Mouse (Mus musculus) liver, embryonic 14.5 days (tissue): ENCODE measurements around the gene Elmsan1. TPM values are rescaled to one million over a fixed set of nuclear protein-coding genes. Genes with fewer than 3 reads are reported as not detected.

ENCODE experiments used
- ATAC-seq: fragments of 200-750 bp; cut with Nextera tagmentation; 2 replicates; pipeline ENCODE4 v1.8.0; 2017; ENCODE audit warnings: moderate number of reproducible peaks, mild to moderate bottlenecking, moderate library complexity; ENCODE audit not compliant: insufficient read depth
- DNase-seq, 3 experiments: peaks; one replicate each; pipeline ENCODE4 v3.0.0-alpha.2; 2012 to 2013; ENCODE audit warnings: low read depth in 3 of 3, low spot score in 3 of 3
- H3K27ac ChIP-seq: fragments of 300-500 bp; sonication (generic); 2 replicates; pipeline ENCODE4 v1.5.1; 2014; ENCODE audit warnings: moderate library complexity, mild to moderate bottlenecking, control low read depth, inconsistent platforms
- H3K27me3 ChIP-seq: fragments of 300-500 bp; sonication (generic); 2 replicates; pipeline ENCODE4 v1.6.1; 2014; ENCODE audit warnings: mild to moderate bottlenecking, low read length, moderate library complexity; ENCODE audit not compliant: control insufficient read depth, insufficient read depth
- H3K36me3 ChIP-seq: fragments of 300-500 bp; sonication (generic); replicated peaks from 2 replicates; pipeline ENCODE4 v1.6.1; 2014; ENCODE audit warnings: low read depth; ENCODE audit not compliant: control insufficient read depth, insufficient read depth
- H3K4me1 ChIP-seq, 2 experiments: fragments of 200-500 bp in 1 of 2; fragments of 300-500 bp in 1 of 2; sonication (generic) in 1 of 2; replicated peaks; 2 replicates each; pipeline ENCODE4 v1.6.1; 2012 to 2014; ENCODE audit warnings: antibody characterized with exemption in 1 of 2, inconsistent platforms in 1 of 2, low read length in 1 of 2; ENCODE audit not compliant: control insufficient read depth in 2 of 2, insufficient read depth in 2 of 2
- H3K4me2 ChIP-seq: fragments of 300-500 bp; sonication (generic); 2 replicates; pipeline ENCODE4 v1.6.1; 2014; ENCODE audit warnings: low read depth, mild to moderate bottlenecking, control low read depth, moderate library complexity
- H3K4me3 ChIP-seq, 2 experiments: fragments of 200-500 bp in 1 of 2; fragments of 300-500 bp in 1 of 2; sonication (generic) in 1 of 2; 2 replicates each; pipeline ENCODE4 v1.5.1; 2012 to 2014; ENCODE audit warnings: low read depth in 2 of 2, low read length in 2 of 2, mild to moderate bottlenecking in 2 of 2, control low read depth in 1 of 2, inconsistent platforms in 1 of 2, moderate library complexity in 1 of 2; ENCODE audit not compliant: insufficient read depth in 1 of 2
- H3K9ac ChIP-seq: fragments of 300-500 bp; sonication (generic); replicated peaks from 2 replicates; pipeline ENCODE4 v1.6.1; 2014; ENCODE audit warnings: mild to moderate bottlenecking, control low read depth, moderate library complexity
- H3K9me3 ChIP-seq: fragments of 300-500 bp; sonication (generic); 2 replicates; pipeline ENCODE4 v1.6.1; 2016; ENCODE audit warnings: low read length, mixed read lengths; ENCODE audit not compliant: control insufficient read depth
- CTCF ChIP-seq: IDR thresholded peaks from 2 replicates; pipeline ENCODE4 v1.5.1; 2016; ENCODE audit warnings: antibody characterized with exemption, low read depth, control low read depth
- EP300 ChIP-seq: IDR thresholded peaks from 2 replicates; pipeline ENCODE4 v1.6.1; 2016; ENCODE audit warnings: antibody characterized with exemption, low read depth
- WGBS: fragments of 180-500 bp; shearing (Covaris S2); extraction: QIAGEN DNeasy Blood & Tissue Kit; methylation state at CpG from one replicate; pipeline ENCODE4 v1.1.7; 2014; ENCODE audit not compliant: insufficient replicate concordance; 5-methylcytosine and 5-hydroxymethylcytosine counted together
- polyA plus RNA-seq, 2 experiments: library from polyadenylated mRNA; depleted of rRNA in 1 of 2; stranded (reverse) in 1 of 2; unstranded in 1 of 2; fragments of >200 nt; fragmentation: Nextera tagmentation in 1 of 2; extraction: Ambion mirVana in 1 of 2; gene quantifications; 2 replicates each; pipeline versions ENCODE4 v1.2.1 to v1.2.3; 2012 to 2014

Elmsan1 gene
- polyA plus RNA-seq, 2 experiments = 4.3 to 4.5 TPM

- H3K36me3 ChIP-seq = peaks cover 40% of the 10 kb centered on the region
- no peak overlapping the region for H3K4me3 ChIP-seq
- no peak overlapping the region for H3K9ac ChIP-seq
- H3K4me1 ChIP-seq = peaks cover 13 to 17% of the 10 kb centered on the region in 2 experiments
- no peak for TF ChIP-seq CTCF
- no peak for TF ChIP-seq EP300
- DNase-seq (no peak), ATAC-seq (no peak)
- no peak overlapping the region for H3K27ac ChIP-seq
- H3K4me2 ChIP-seq = no peak overlapping the region
- 81% methylated on average over 10 of the region's 10 CpGs for WGBS
- no peaks in the 10 kb centered on the region for H3K9me3 ChIP-seq
- no peaks in the 10 kb centered on the region for H3K27me3 ChIP-seq
Measured at GRCm38 (mm10) chr12:84170610-84171009, 48.1 kb downstream of the Elmsan1 start.

- no peak overlapping the region for H3K27ac ChIP-seq
- H3K27me3 ChIP-seq = no peaks in the 10 kb centered on the region
- no peak overlapping the region for H3K4me2 ChIP-seq
- H3K4me3 ChIP-seq = no peak overlapping the region
- DNase-seq (no peak), ATAC-seq (no peak)
- H3K9me3 ChIP-seq = no peaks in the 10 kb centered on the region
- H3K9ac ChIP-seq = no peak overlapping the region
- H3K4me1 ChIP-seq = peaks cover 13% of the 10 kb centered on the region in 2 experiments
- no peak for TF ChIP-seq EP300
- no peak for TF ChIP-seq CTCF
- peaks cover 30% of the 10 kb centered on the region for H3K36me3 ChIP-seq
- WGBS = 52% methylated on average over 8 of the region's 8 CpGs
Measured at GRCm38 (mm10) chr12:84165631-84166373, 52.9 kb downstream of the Elmsan1 start.

GRCm38 (mm10) chr12:84163586-84164110 is 55.0 kb downstream of the Elmsan1 start:
- no peak overlapping the region for H3K27ac ChIP-seq
- peaks cover 45% of the 10 kb centered on the region for H3K36me3 ChIP-seq
- ATAC-seq (no peak), DNase-seq (no peak)
- H3K4me1 ChIP-seq = peaks cover 13 to 15% of the 10 kb centered on the region in 2 experiments
- no peak overlapping the region for H3K4me2 ChIP-seq
- 83% methylated on average over 11 of the region's 11 CpGs for WGBS
- H3K9me3 ChIP-seq = no peaks in the 10 kb centered on the region
- H3K27me3 ChIP-seq = no peaks in the 10 kb centered on the region
- TF ChIP-seq CTCF (no peak), EP300 (no peak)
- no peak overlapping the region for H3K4me3 ChIP-seq
- no peak overlapping the region for H3K9ac ChIP-seq

GRCm38 (mm10) chr12:84163133-84163532 is 55.5 kb downstream of the Elmsan1 start:
- no peaks in the 10 kb centered on the region for H3K27me3 ChIP-seq
- no peak for ATAC-seq
- H3K36me3 ChIP-seq = peaks cover 50% of the 10 kb centered on the region
- DNase-seq = no peak
- H3K4me3 ChIP-seq = no peak overlapping the region
- H3K9ac ChIP-seq = no peak overlapping the region
- H3K4me1 ChIP-seq = peaks cover 13 to 15% of the 10 kb centered on the region in 2 experiments
- H3K4me2 ChIP-seq = no peak overlapping the region
- H3K27ac ChIP-seq = no peak overlapping the region
- 64% methylated on average over 9 of the region's 9 CpGs for WGBS
- no peaks in the 10 kb centered on the region for H3K9me3 ChIP-seq
- TF ChIP-seq CTCF (peak; percentile 90), EP300 (no peak)

GRCm38 (mm10) chr12:84161616-84162433 is 56.9 kb downstream of the Elmsan1 start:
- Histone ChIP-seq H3K4me2 (peak overlapping the region; percentile 43), H3K4me3 (no peak overlapping the region), H3K27me3 (no peaks in the 10 kb centered on the region), H3K4me1 (peaks cover 13 to 15% of the 10 kb centered on the region in 2 experiments), H3K36me3 (peaks cover 59% of the 10 kb centered on the region), H3K27ac (peak overlapping the region; percentile 73), H3K9me3 (no peaks in the 10 kb centered on the region), H3K9ac (no peak overlapping the region)
- no peak for TF ChIP-seq EP300
- TF ChIP-seq CTCF = peak; percentile 91
- DNase-seq (peak in 2 of 3 experiments; percentile 55 to 70), ATAC-seq (peak; percentile 71)
- 70% methylated on average over 14 of the region's 14 CpGs for WGBS
